Mouse (Mus musculus) fibroblast of lung, adult 2 months (primary cell): ENCODE data around the gene Inka2.

Source experiments
- DNase-seq: peaks from one replicate; pipeline ENCODE4 v3.0.0-alpha.2; 2011; ENCODE audit warnings: low read depth

The Inka2 gene

GRCm38 (mm10) chr3:105704031-105705008, at the start of gene Inka2:
TSS of gene Inka2 (plus strand) at chr3:105704599.
- peak; percentile 71 for DNase-seq

GRCm38 (mm10) chr3:105655031-105655585, 49.3 kb upstream of the Inka2 start:
- no peak for DNase-seq

- DNase-seq = no peak
These were observed 43.9 kb upstream of the Inka2 start for GRCm38 (mm10) chr3:105660530-105660929.

GRCm38 (mm10) chr3:105663043-105663442, 41.4 kb upstream of the Inka2 start:
- no peak for DNase-seq

GRCm38 (mm10) chr3:105665105-105665765, 39.2 kb upstream of the Inka2 start:
- DNase-seq = no peak

GRCm38 (mm10) chr3:105666996-105667523, 37.3 kb upstream of the Inka2 start:
- DNase-seq = no peak

GRCm38 (mm10) chr3:105668161-105668560, 36.2 kb upstream of the Inka2 start:
- no peak for DNase-seq

GRCm38 (mm10) chr3:105669776-105670175, 34.6 kb upstream of the Inka2 start:
- no peak for DNase-seq

GRCm38 (mm10) chr3:105670801-105671200, 33.6 kb upstream of the Inka2 start:
- DNase-seq = no peak

GRCm38 (mm10) chr3:105674595-105675218, 29.7 kb upstream of the Inka2 start:
- peak; percentile 65 for DNase-seq

GRCm38 (mm10) chr3:105675932-105676331, 28.5 kb upstream of the Inka2 start:
- no peak for DNase-seq

- no peak for DNase-seq
These were observed 24.1 kb upstream of the Inka2 start for GRCm38 (mm10) chr3:105680346-105680745.

- DNase-seq = no peak
These were observed 17.7 kb upstream of the Inka2 start for GRCm38 (mm10) chr3:105686394-105687323.

GRCm38 (mm10) chr3:105687324-105688060, 16.9 kb upstream of the Inka2 start, which contains the start of gene Ddx20:
TSS of gene Ddx20 (minus strand) at chr3:105687574.
- DNase-seq = peak; percentile 94

- DNase-seq = no peak
These were observed 15.9 kb upstream of the Inka2 start for GRCm38 (mm10) chr3:105688536-105688935.

GRCm38 (mm10) chr3:105693327-105694080, 10.9 kb upstream of the Inka2 start:
- no peak for DNase-seq

GRCm38 (mm10) chr3:105695476-105696386, 8.7 kb upstream of the Inka2 start:
- DNase-seq = no peak
